Mouse (Mus musculus): ENCODE measurements around the gene Zfr2.
A peak's percentile ranks its signal among the peaks of the same experiment; 100 is the strongest.

Zfr2 gene

GRCm38 (mm10) chr10:81288601-81289000 is 55.6 kb downstream of the Zfr2 start:
- peak; percentile 51 for DNase-seq

- peak; percentile 65 for DNase-seq
Observed at GRCm38 (mm10) chr10:81289278-81289677, 56.3 kb downstream of the Zfr2 start.

DNA sequence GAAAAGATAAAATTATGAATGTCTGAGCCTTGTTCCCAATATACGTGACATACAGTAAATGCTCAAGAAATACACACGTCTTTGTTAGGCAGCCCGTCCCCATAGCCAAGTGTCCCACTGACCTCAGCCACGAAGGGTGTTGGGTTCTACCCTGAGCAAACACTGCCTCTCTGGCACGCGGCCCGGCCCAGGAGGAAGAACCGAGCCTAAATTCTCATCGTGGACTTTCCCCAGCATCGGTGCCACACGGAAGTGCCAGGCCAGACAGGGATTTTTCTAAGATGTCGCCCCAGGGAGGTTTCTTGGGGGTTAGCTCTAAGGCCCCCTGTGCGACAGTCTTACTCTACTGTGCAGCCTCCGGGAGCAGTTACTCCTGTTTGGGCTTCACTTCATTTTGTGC is 56.9 kb downstream of the Zfr2 start:
- DNase-seq = peak; percentile 53

DNA sequence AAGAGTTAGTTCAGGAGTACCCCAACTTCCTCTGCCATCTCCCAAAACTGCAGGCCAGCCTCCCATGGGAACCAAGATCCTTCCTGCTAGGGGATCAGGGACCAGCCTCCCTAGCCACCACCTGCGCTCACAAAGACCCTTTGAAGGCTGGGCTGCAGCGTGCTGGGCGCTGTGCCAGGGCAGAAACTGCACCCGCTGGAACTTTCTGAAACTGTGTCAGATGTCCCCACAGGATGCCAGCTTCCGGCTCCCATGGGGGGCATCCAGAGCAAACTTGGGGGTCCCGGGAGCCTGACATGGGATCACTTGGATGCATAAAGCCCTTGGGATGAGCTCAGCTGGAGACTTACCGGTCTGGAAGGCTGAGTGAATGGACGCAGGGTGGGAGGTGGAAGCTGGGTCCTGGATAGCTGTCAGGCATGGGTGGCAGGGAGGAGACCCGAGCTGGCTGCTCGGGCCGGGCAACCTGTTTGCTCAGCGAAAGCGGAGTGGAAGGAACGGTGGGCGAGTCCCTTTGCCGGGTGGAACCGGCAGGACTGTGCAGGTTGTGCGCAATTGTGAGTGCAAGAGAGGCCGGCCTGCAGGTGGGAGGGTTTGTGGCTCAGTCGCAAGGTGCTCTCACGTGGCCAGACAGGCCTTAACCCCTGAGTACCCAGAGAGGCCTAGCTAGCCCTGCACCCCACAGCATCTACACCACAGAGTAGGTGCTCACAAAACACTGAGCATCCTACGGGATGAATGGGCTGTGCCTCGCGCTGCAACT is 57.9 kb downstream of the Zfr2 start:
- peak; percentile 55 for DNase-seq

GRCm38 (mm10) chr10:81291511-81292104 is 58.7 kb downstream of the Zfr2 start, which contains the start of gene Tjp3:
TSS of gene Tjp3 (minus strand) at chr10:81291581.
- DNase-seq = no peak

- DNase-seq = peak; percentile 100
Observed at GRCm38 (mm10) chr10:81292554-81293333, 59.8 kb downstream of the Zfr2 start, which contains the start of gene Pip5k1c. TSS of gene Pip5k1c (plus strand) at chr10:81292963.

DNA sequence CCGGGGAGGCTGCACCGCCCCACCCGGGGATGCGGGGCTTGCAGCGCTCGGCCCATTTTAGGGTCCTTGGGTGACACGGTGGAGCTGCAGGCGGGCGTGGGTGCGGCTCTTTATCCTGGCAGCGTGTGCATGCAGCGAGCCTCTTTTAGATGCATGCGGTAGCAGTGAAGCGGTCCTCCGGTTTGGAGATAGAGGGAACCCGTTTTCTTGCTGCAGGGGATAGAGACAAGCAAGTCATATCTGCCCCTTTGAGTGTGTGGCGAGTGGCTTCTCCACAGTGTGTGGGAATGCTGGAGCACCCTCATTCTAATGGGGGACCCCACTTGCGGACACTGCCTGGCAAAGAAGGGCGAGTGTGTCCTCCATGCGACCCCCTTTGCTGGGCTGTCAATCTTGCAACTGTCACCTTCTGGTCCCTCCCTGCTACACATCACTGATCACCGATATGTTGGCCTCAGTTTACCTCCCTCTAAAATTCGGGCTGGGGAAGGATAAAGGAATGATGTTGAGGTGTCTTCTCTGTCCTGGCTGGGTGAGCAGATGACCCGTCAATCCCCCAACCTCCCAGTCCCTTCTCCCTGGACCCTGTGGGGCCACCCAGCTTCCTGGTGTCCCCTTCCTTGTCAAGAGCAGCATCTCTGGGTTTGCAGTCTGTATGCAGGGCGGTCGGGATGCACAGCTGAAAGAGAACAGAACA is 60.5 kb downstream of the Zfr2 start:
- DNase-seq = no peak

DNA sequence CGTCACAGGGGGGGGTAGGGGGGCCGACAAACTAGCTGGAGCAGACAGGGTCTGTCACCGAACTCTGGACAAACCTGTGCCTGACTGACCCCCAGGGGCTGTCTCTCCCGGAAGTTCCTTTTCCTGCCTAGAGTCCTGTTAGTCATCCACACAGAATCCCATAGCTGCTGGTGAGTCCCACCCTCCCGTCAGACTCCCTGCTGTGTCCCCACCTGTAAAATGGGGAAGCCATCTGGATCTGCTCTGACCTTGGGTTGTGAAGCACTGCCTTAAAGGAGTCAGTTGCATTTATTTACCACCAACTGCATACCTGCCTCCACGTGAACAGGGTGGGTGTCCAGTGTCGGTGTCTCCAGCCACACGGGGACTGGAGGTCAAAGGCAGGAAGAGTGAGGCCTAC is 61.5 kb downstream of the Zfr2 start:
- DNase-seq = no peak

- no peak for DNase-seq
Observed at GRCm38 (mm10) chr10:81295185-81295584, 62.2 kb downstream of the Zfr2 start.

GRCm38 (mm10) chr10:81297246-81297645 is 64.3 kb downstream of the Zfr2 start:
- no peak for DNase-seq

GRCm38 (mm10) chr10:81297845-81298244 is 64.9 kb downstream of the Zfr2 start:
- DNase-seq = peak; percentile 69

- DNase-seq = no peak
Observed at GRCm38 (mm10) chr10:81298369-81299100, 65.6 kb downstream of the Zfr2 start.

GRCm38 (mm10) chr10:81299585-81300351 is 66.8 kb downstream of the Zfr2 start:
- peak; percentile 79 for DNase-seq

- DNase-seq = no peak
Observed at GRCm38 (mm10) chr10:81300352-81300907, 67.5 kb downstream of the Zfr2 start.

GRCm38 (mm10) chr10:81301321-81301720 is 68.4 kb downstream of the Zfr2 start:
- DNase-seq = no peak

Measured in kidney, adult 18-20 months (tissue).